10 mouse cellular contexts compared by ENCODE assay signal in genomic region chr3:156903925-156904576, GRCm38 (mm10).
DNase-seq lines count a peak whose midpoint lies in the region; ATAC-seq lines count a peak whose summit lies in the region.
"Had no signal": no experiment of that assay in that cellular context is flagged by ENCODE, and none has a peak within 500 bp of the region (broad histone marks: within the 10 kb centered on the region; RNA-seq: fewer than 3 reads in every experiment).

No protein-coding gene starts in this region.

- no peaks in the 10 kb centered on the region for H3K27me3 ChIP-seq in hindbrain, embryonic 14.5 days (ENCODE audit: control insufficient read depth, insufficient read depth, low read length)
- H3K27me3 ChIP-seq in neural tube, embryonic 13.5 days, result no peaks in the 10 kb centered on the region

- H3K4me2 ChIP-seq in hindbrain, embryonic 14.5 days (replicated peaks), result no peak overlapping the region
- H3K4me2 ChIP-seq in neural tube, embryonic 13.5 days, result 0 out of 2 replicates have a peak overlapping the region, but pooled peaks have one; percentile 16

- intact Hi-C loops in gastrocnemius, postnatal 14 days (cut with DNase I; ENCODE audit: low total_unique reads), result no loop called here

- peak overlapping the region; percentile 70 for H3K27ac ChIP-seq in hindbrain, embryonic 14.5 days
- H3K27ac ChIP-seq in neural tube, embryonic 13.5 days (replicated peaks), result peak overlapping the region; percentile 81

- ATAC-seq in hindbrain, embryonic 14.5 days (ENCODE audit: low FRiP score), result no peak
- peak; percentile 85 for ATAC-seq in neural tube, embryonic 13.5 days (ENCODE audit: low read depth)

- DNase-seq in frontal cortex, adult 2 months (ENCODE audit: extremely low spot score in 1 of 2, low spot score in 1 of 2), result peak; percentile 21 to 62
- DNase-seq in frontal cortex, postnatal 14 days (ENCODE audit: low spot score in 2 of 2), result no peak
- peak; percentile 1 for DNase-seq in ZHBTc4 (ENCODE audit: low read depth, low spot score)
- DNase-seq in hindbrain, embryonic 14.5 days (ENCODE audit: low spot score), result no peak
- no peak for DNase-seq in kidney, postnatal 25 days
- DNase-seq in natural killer cell, adult 2 months (ENCODE audit: low spot score in 2 of 2), result no peak
- no peak for DNase-seq in gastrocnemius, postnatal 14 days
- DNase-seq: cerebellum, adult 2 months; gastrocnemius, postnatal 36 days had no signal

- H3K4me1 ChIP-seq in hindbrain, embryonic 14.5 days (replicated peaks; ENCODE audit: control insufficient read depth, insufficient read depth, low read length), result 0 out of 2 replicates have a peak, but pooled peaks cover 6% of the 10 kb centered on the region
- peaks cover 7% of the 10 kb centered on the region for H3K4me1 ChIP-seq in neural tube, embryonic 13.5 days (replicated peaks)

- H3K9ac ChIP-seq in hindbrain, embryonic 14.5 days, result no peak overlapping the region
- H3K9ac ChIP-seq in neural tube, embryonic 13.5 days, result no peak overlapping the region

- 54% methylated on average over 9 of the region's 9 CpGs for WGBS in hindbrain, embryonic 14.5 days
- WGBS in neural tube, embryonic 13.5 days, result 39% methylated on average over 9 of the region's 9 CpGs

- no peaks in the 10 kb centered on the region for H3K9me3 ChIP-seq in hindbrain, embryonic 14.5 days (ENCODE audit: control insufficient read depth, low read length)
- no peaks in the 10 kb centered on the region for H3K9me3 ChIP-seq in neural tube, embryonic 13.5 days

- no peak overlapping the region for H3K4me3 ChIP-seq in hindbrain, embryonic 14.5 days (replicated peaks; ENCODE audit: low read length)
- H3K4me3 ChIP-seq in neural tube, embryonic 13.5 days, result no peak overlapping the region

- H3K36me3 ChIP-seq in hindbrain, embryonic 14.5 days (replicated peaks; ENCODE audit: control insufficient read depth, insufficient read depth), result no peaks in the 10 kb centered on the region
- no peaks in the 10 kb centered on the region for H3K36me3 ChIP-seq in neural tube, embryonic 13.5 days

Comparison
In these comparisons a context has a peak if more than half of its experiments do, and no peak if none do; other contexts are left out.
1. DNase-seq: peak in frontal cortex, adult 2 months (2 of 2) and ZHBTc4 (single experiment); none in frontal cortex, postnatal 14 days (0 of 2), hindbrain, embryonic 14.5 days (single experiment), kidney, postnatal 25 days (0 of 2), natural killer cell, adult 2 months (0 of 2) and gastrocnemius, postnatal 14 days (single experiment).